Mouse (Mus musculus) thymus, adult 2 months (tissue): Measurements from ENCODE around the gene Ucp1. TPM values are rescaled to one million over a fixed set of nuclear protein-coding genes. Genes with fewer than 3 reads are reported as not detected.
"Not testable (repeated sequence)": the region's sequence is repeated elsewhere in the genome, so short reads cannot be mapped to it uniquely, and the experiment has no call there.

ENCODE experiments used
- DNase-seq: peaks from one replicate; pipeline ENCODE4 v3.0.0; 2021
- H3K27ac ChIP-seq: fragments of 200-500 bp; 2 replicates; pipeline ENCODE4 v1.5.1; 2012; ENCODE audit warnings: low read length, control low read depth; ENCODE audit not compliant: control insufficient read depth, insufficient read depth
- H3K27me3 ChIP-seq: fragments of 200-500 bp; 2 replicates; pipeline ENCODE4 v1.6.1; 2012; ENCODE audit warnings: mild to moderate bottlenecking, low read length, moderate library complexity, mixed read lengths; ENCODE audit not compliant: control insufficient read depth, insufficient read depth
- H3K36me3 ChIP-seq: fragments of 200-500 bp; 2 replicates; pipeline ENCODE4 v1.6.1; 2012; ENCODE audit warnings: mild to moderate bottlenecking, low read length, moderate library complexity; ENCODE audit not compliant: control insufficient read depth, insufficient read depth
- H3K4me1 ChIP-seq: fragments of 200-500 bp; replicated peaks from 2 replicates; pipeline ENCODE4 v1.6.1; 2012; ENCODE audit warnings: low read length; ENCODE audit not compliant: control insufficient read depth, insufficient read depth
- H3K4me3 ChIP-seq: fragments of 200-500 bp; 2 replicates; pipeline ENCODE4 v1.5.1; 2012; ENCODE audit warnings: mild to moderate bottlenecking, low read length, control low read depth, moderate library complexity; ENCODE audit not compliant: control insufficient read depth, insufficient read depth
- CTCF ChIP-seq: fragments of 200-500 bp; IDR thresholded peaks from 2 replicates; pipeline ENCODE4 v1.5.1; 2012; ENCODE audit warnings: mild to moderate bottlenecking, control low read depth, low read length, moderate library complexity, borderline replicate concordance; ENCODE audit not compliant: control insufficient read depth, poor library complexity, insufficient read depth; ENCODE audit errors: extremely low read depth
- POLR2A ChIP-seq: fragments of 200-500 bp; IDR thresholded peaks from 2 replicates; pipeline ENCODE4 v1.6.1; 2012; ENCODE audit warnings: mild to moderate bottlenecking, low read length, control low read depth, moderate library complexity; ENCODE audit not compliant: control insufficient read depth, poor library complexity, insufficient read depth; ENCODE audit errors: extremely low read depth
- WGBS: fragments of 180-500 bp; shearing (Covaris S2); methylation state at CpG from one replicate; pipeline ENCODE4 v1.1.7; 2018; 5-methylcytosine and 5-hydroxymethylcytosine counted together
- polyA plus RNA-seq: library from polyadenylated mRNA; depleted of rRNA; stranded (reverse); fragments of >200 nt; gene quantifications from 2 replicates; pipeline ENCODE4 v1.2.3, GENCODE M21; 2012

Ucp1 gene
- polyA plus RNA-seq, 1 experiment: 157 TPM

DNA sequence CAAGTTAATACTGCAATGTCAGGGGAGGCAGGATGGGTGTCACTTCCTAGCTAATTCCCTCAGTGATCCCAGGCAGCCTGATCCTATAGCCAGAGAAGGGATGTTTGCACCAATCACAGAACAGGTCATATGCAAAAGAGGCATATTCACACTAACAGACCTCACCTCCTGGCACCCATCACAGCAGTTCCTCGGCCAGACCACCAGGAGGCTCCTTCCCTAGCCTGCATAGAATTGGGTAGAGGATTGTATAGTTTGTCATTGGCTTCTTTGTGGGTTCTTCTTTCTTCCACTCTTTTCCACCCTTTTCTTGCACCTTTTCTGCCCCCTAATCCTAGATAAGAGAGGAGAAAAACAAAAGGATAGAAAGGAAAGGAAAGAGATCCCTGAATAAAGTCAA lies 10.0 kb downstream of the Ucp1 start:
- Histone ChIP-seq H3K4me1 (no peaks in the 10 kb centered on the region), H3K36me3 (no peaks in the 10 kb centered on the region), H3K27me3 (no peaks in the 10 kb centered on the region), H3K27ac (no peak overlapping the region), H3K4me3 (no peak overlapping the region)
- no peak for TF ChIP-seq POLR2A
- no peak for TF ChIP-seq CTCF
- DNase-seq: peak; percentile 26
- 59% methylated on average over 1 of the region's 1 CpGs for WGBS

- H3K4me1 ChIP-seq: no peaks in the 10 kb centered on the region
- H3K27me3 ChIP-seq: no peaks in the 10 kb centered on the region
- TF ChIP-seq CTCF: no peak
- TF ChIP-seq POLR2A: no peak
- DNase-seq: no peak
- no peak overlapping the region for H3K4me3 ChIP-seq
- H3K36me3 ChIP-seq: no peaks in the 10 kb centered on the region
- no peak overlapping the region for H3K27ac ChIP-seq
- 97% methylated on average over 1 of the region's 1 CpGs for WGBS
These were observed 14.8 kb downstream of the Ucp1 start for GRCm38 (mm10) chr8:83304946-83305345.

- Histone ChIP-seq H3K4me3 (no peak overlapping the region), H3K4me1 (no peaks in the 10 kb centered on the region), H3K36me3 (no peaks in the 10 kb centered on the region), H3K27ac (no peak overlapping the region), H3K27me3 (no peaks in the 10 kb centered on the region)
- WGBS: 94% methylated on average over 6 of the region's 6 CpGs
- DNase-seq: no peak
- TF ChIP-seq CTCF (no peak), POLR2A (no peak)
These were observed 19.7 kb downstream of the Ucp1 start for GRCm38 (mm10) chr8:83309836-83310235.

GRCm38 (mm10) chr8:83315084-83315483 lies 24.9 kb downstream of the Ucp1 start:
- H3K27ac ChIP-seq, H3K4me1 ChIP-seq, DNase-seq, H3K27me3 ChIP-seq, H3K4me3 ChIP-seq: not testable (repeated sequence)
- 94% methylated on average over 4 of the region's 4 CpGs for WGBS
- peaks cover 22% of the 10 kb centered on the region for H3K36me3 ChIP-seq

DNA sequence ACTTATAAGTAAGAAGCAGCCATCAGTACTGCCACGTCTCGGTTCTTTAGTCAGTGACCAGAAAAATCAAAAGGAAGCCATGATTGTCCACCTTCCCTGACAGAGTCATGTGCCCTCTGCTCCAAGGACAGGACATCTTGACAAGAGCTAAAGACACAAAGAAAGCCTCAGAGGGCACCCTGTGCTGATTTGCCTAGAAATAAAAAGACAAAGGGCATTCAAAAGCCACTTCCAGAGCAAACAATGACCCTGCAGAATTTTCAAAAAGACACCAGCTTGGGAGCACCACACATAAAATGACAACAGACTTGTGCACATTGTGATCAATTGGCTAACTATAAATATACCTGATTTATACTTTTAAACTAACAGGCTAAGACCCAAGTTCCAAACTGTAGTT lies 25.5 kb downstream of the Ucp1 start:
- no peak for DNase-seq
- Histone ChIP-seq H3K27me3 (no peaks in the 10 kb centered on the region), H3K4me1 (no peaks in the 10 kb centered on the region), H3K36me3 (peaks cover 22% of the 10 kb centered on the region), H3K27ac (no peak overlapping the region), H3K4me3 (no peak overlapping the region)
- TF ChIP-seq CTCF (no peak), POLR2A (no peak)
- 99% methylated on average over 2 of the region's 2 CpGs for WGBS

DNA sequence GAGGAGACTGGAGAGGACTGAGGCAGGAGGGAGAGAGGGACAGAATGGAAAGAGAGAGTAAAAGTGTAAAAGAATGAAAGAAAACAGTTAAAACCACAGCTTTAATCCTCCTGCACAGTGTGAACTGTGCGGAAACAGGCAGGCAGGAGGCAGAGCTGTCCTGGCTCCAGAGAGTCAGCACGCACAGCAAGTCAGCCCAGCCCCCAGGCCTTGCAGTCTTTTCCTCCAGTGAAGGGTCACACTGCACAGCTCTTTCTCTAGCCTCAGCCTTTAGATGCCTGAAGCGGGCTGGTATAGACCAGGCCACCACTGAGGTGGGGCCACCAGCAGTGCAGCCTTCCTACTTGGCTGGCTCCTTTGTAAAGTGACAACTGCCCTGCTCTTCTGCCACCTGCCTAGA lies 30.4 kb downstream of the Ucp1 start:
- no peak for TF ChIP-seq POLR2A
- no peak for TF ChIP-seq CTCF
- no peak overlapping the region for H3K27ac ChIP-seq
- H3K4me1 ChIP-seq: no peaks in the 10 kb centered on the region
- DNase-seq: no peak
- peaks cover 18% of the 10 kb centered on the region for H3K36me3 ChIP-seq
- no peak overlapping the region for H3K4me3 ChIP-seq
- 95% methylated on average over 3 of the region's 3 CpGs for WGBS
- no peaks in the 10 kb centered on the region for H3K27me3 ChIP-seq

DNA sequence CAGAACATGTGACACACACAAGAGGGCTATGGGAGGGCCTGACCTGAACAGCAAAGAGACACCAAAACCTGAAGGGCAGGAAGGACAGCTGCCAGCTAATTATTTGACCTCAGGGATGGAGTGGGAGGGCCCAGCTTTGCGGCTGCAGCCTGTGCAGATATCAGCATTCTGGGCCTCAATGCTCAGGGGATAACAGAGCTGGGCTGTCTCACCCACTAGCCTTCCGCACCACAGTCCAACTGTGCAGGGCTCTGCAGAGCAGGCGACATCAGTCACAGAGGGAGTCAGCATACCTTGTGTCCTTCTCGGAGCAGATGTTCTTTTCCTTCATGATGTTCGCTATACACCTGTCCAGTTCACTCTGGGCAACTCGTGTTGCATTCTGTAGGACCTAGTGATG lies 32.2 kb downstream of the Ucp1 start:
- Histone ChIP-seq H3K4me3 (no peak overlapping the region), H3K27ac (no peak overlapping the region), H3K4me1 (no peaks in the 10 kb centered on the region), H3K27me3 (no peaks in the 10 kb centered on the region), H3K36me3 (0 out of 2 replicates have a peak, but pooled peaks cover 4% of the 10 kb centered on the region)
- TF ChIP-seq CTCF (no peak), POLR2A (no peak)
- no peak for DNase-seq
- 96% methylated on average over 6 of the region's 6 CpGs for WGBS
